Mouse (Mus musculus): ENCODE results near the gene Slc34a3.

GRCm38 (mm10) chr2:25266720-25267119 is 32.6 kb upstream of the Slc34a3 start:
- TF ChIP-seq POLR2A (IDR thresholded peaks at IDR 0.05; ENCODE audit: borderline replicate concordance, insufficient read depth, low read length) (no peak), CTCF (IDR thresholded peaks at IDR 0.05; ENCODE audit: borderline replicate concordance, insufficient read depth, low read depth, low read length) (no peak)
